12 mouse cellular contexts compared by ENCODE assay signal in the genomic region with DNA sequence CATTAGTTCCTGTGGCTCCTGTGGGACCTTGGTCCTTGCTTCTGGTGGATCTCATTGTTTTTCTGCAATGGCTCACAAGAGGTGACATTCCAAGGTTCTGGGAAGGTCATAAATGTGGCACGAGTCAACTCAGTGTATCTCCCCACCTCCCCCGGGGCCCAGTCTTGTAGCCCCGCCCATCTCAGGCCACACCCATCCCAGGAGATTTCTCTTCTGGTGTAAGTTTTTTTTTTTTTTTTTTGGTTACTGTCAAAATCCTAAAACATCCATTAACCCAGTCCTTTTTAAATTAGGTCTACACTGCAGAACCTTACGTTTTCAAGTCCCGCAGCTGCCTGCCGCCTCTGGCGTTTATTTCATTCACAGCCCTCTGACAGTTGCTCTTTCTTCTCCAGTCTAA. TPM values are rescaled to one million over a fixed set of nuclear protein-coding genes. Genes with fewer than 3 reads are reported as not detected.
DNase-seq lines count a peak whose midpoint lies in the region; ATAC-seq lines count a peak whose summit lies in the region.
"Had no signal": no experiment of that assay in that cellular context is flagged by ENCODE, and none has a peak within 500 bp of the region (broad histone marks: within the 10 kb centered on the region; RNA-seq: fewer than 3 reads in every experiment).

No protein-coding gene starts in this region.

- H3K9me3 ChIP-seq in heart, embryonic 12.5 days (replicated peaks), result no peaks in the 10 kb centered on the region
- H3K9me3 ChIP-seq: megakaryocyte, embryonic 14.5 days had no signal

- H3K4me3 ChIP-seq in heart, embryonic 12.5 days, result no peak overlapping the region
- H3K4me3 ChIP-seq: megakaryocyte, embryonic 14.5 days had no signal

- 20% methylated on average over 7 of the region's 7 CpGs for WGBS in heart, embryonic 12.5 days

- H3K4me2 ChIP-seq in heart, embryonic 12.5 days, result peak overlapping the region; percentile 44

- no peak for DNase-seq in heart, postnatal 25 days (ENCODE audit: low spot score)
- DNase-seq in spleen, postnatal 36 days (ENCODE audit: low spot score in 2 of 2), result peak; percentile 48 to 52
- no peak for DNase-seq in spleen, postnatal 14 days (ENCODE audit: low spot score in 2 of 2)
- peak; percentile 46 for DNase-seq in liver
- DNase-seq in thymus, postnatal 4 days, result peak; percentile 72
- no peak for DNase-seq in left cerebral cortex, postnatal 4 days
- DNase-seq in embryo, embryonic 10 days (ENCODE audit: low spot score), result no peak
- DNase-seq: adrenal gland, adult 2 months; cerebellum, postnatal 10 days; kidney, postnatal 25 days had no signal

- H3K4me1 ChIP-seq in heart, embryonic 12.5 days (replicated peaks), result no peaks in the 10 kb centered on the region
- H3K4me1 ChIP-seq: megakaryocyte, embryonic 14.5 days had no signal

- intact Hi-C loops in heart, postnatal 25 days (cut with DNase I), result no loop called here
- intact Hi-C loops in left cerebral cortex, postnatal 4 days (cut with DNase I), result loop anchor here (5.0 kb wide), 1 partner anchor 152 kb away; no protein-coding TSS in a partner anchor

- no peak for ATAC-seq in heart, embryonic 12.5 days (ENCODE audit: insufficient number of reproducible peaks, low FRiP score)

- H3K27me3 ChIP-seq in heart, embryonic 12.5 days (replicated peaks), result peaks cover 50% of the 10 kb centered on the region

- no peaks in the 10 kb centered on the region for H3K36me3 ChIP-seq in heart, embryonic 12.5 days

- H3K9ac ChIP-seq in heart, embryonic 12.5 days, result no peak overlapping the region

- H3K27ac ChIP-seq in heart, embryonic 12.5 days (ENCODE audit: poor library complexity, severe bottlenecking), result no peak overlapping the region

RNA-seq across cellular contexts. Expression of a gene that starts 51.3 kb away (rescaled TPM):
- 49.0 and 56.3 TPM in 2 replicates for polyA plus RNA-seq in heart, embryonic 12.5 days (2016; fragmentation: Nextera tagmentation; extraction: Ambion mirVana)
- 1 to 10 TPM in 1 of 2 experiments, under 1 TPM in 1; 0.91 to 1.3 TPM for total RNA-seq in heart, postnatal 25 days (2021)
- 1 to 10 TPM; 7.6 to 8.2 TPM for total RNA-seq in left cerebral cortex, postnatal 4 days (2021)

Comparison
In these comparisons a context has a peak if more than half of its experiments do, and no peak if none do; other contexts are left out.
1. DNase-seq: peak in spleen, postnatal 36 days (2 of 2), liver (single experiment) and thymus, postnatal 4 days (single experiment); none in heart, postnatal 25 days (single experiment), spleen, postnatal 14 days (0 of 2), left cerebral cortex, postnatal 4 days (single experiment) and embryo, embryonic 10 days (single experiment).